ENCODE assay signal across 17 mouse cellular contexts in genomic region chr1:82913434-82913833, GRCm38 (mm10). TPM values are rescaled to one million over a fixed set of nuclear protein-coding genes. Genes with fewer than 3 reads are reported as not detected.
"Had no signal": no experiment of that assay in that cellular context is flagged by ENCODE, and none has a peak within 500 bp of the region (broad histone marks: within the 10 kb centered on the region; RNA-seq: fewer than 3 reads in every experiment).

No protein-coding gene starts in this region.

RNA-seq across cellular contexts. Expression of gene A030005L19Rik, which starts 0.3 kb away (rescaled TPM):
- total RNA-seq: heart, postnatal 14 days; heart, postnatal 25 days; hematopoietic stem cell, adult 5-6 weeks; hindbrain, postnatal 0 days had no signal

RNA-seq across cellular contexts. Expression of gene A030014E15Rik, which starts 11.3 kb away (rescaled TPM):
- total RNA-seq: heart, postnatal 10 days; heart, postnatal 14 days; heart, postnatal 25 days; heart, postnatal 36 days; heart, postnatal 4 days; hematopoietic stem cell, adult 5-6 weeks; hindbrain, postnatal 0 days; layer of hippocampus, adult 18-20 months; layer of hippocampus, adult 2 months; layer of hippocampus, adult 8-10 months; layer of hippocampus, postnatal 10 days; layer of hippocampus, postnatal 14 days; layer of hippocampus, postnatal 25 days; layer of hippocampus, postnatal 36 days; left cerebral cortex, adult 18-20 months; left cerebral cortex, adult 2 months; left cerebral cortex, adult 8-10 months had no signal

RNA-seq across cellular contexts. Expression of gene Gm6217, which starts 17.8 kb away (rescaled TPM):
- total RNA-seq: heart, postnatal 10 days; heart, postnatal 14 days; heart, postnatal 25 days; heart, postnatal 36 days; heart, postnatal 4 days; hematopoietic stem cell, adult 5-6 weeks; hindbrain, postnatal 0 days; layer of hippocampus, adult 18-20 months; layer of hippocampus, adult 2 months; layer of hippocampus, adult 8-10 months; layer of hippocampus, postnatal 10 days; layer of hippocampus, postnatal 14 days; layer of hippocampus, postnatal 25 days; layer of hippocampus, postnatal 36 days; left cerebral cortex, adult 18-20 months; left cerebral cortex, adult 2 months; left cerebral cortex, adult 8-10 months had no signal

RNA-seq across cellular contexts. Expression of gene A030003K21Rik, which starts 29.8 kb away (rescaled TPM):
- total RNA-seq: heart, postnatal 10 days; heart, postnatal 14 days; heart, postnatal 25 days; heart, postnatal 36 days; heart, postnatal 4 days; hematopoietic stem cell, adult 5-6 weeks; hindbrain, postnatal 0 days; layer of hippocampus, adult 18-20 months; layer of hippocampus, adult 2 months; layer of hippocampus, adult 8-10 months; layer of hippocampus, postnatal 10 days; layer of hippocampus, postnatal 14 days; layer of hippocampus, postnatal 25 days; layer of hippocampus, postnatal 36 days; left cerebral cortex, adult 18-20 months; left cerebral cortex, adult 2 months; left cerebral cortex, adult 8-10 months had no signal

RNA-seq across cellular contexts. Expression of gene Gm7544, which starts 42.4 kb away (rescaled TPM):
- total RNA-seq: heart, postnatal 10 days; heart, postnatal 14 days; heart, postnatal 25 days; heart, postnatal 36 days; heart, postnatal 4 days; hematopoietic stem cell, adult 5-6 weeks; hindbrain, postnatal 0 days; layer of hippocampus, adult 18-20 months; layer of hippocampus, adult 2 months; layer of hippocampus, adult 8-10 months; layer of hippocampus, postnatal 10 days; layer of hippocampus, postnatal 14 days; layer of hippocampus, postnatal 25 days; layer of hippocampus, postnatal 36 days; left cerebral cortex, adult 18-20 months; left cerebral cortex, adult 2 months; left cerebral cortex, adult 8-10 months had no signal
